Mouse (Mus musculus) ovary, adult 18-20 months (tissue): ENCODE results near the gene Scg5.

Source experiments
- DNase-seq: peaks from one replicate; pipeline ENCODE4 v3.0.0; 2022; ENCODE audit warnings: low spot score, mixed read lengths

Scg5 gene

GRCm38 (mm10) chr2:113805765-113806164, 23.2 kb downstream of the Scg5 start:
- DNase-seq, result no peak

GRCm38 (mm10) chr2:113803753-113804152, 25.2 kb downstream of the Scg5 start:
- no peak for DNase-seq

GRCm38 (mm10) chr2:113800846-113801245, 28.1 kb downstream of the Scg5 start:
- DNase-seq, result no peak

GRCm38 (mm10) chr2:113798605-113799004, 30.3 kb downstream of the Scg5 start:
- no peak for DNase-seq

- DNase-seq, result no peak
These were observed 33.7 kb downstream of the Scg5 start for GRCm38 (mm10) chr2:113795186-113795585.

GRCm38 (mm10) chr2:113793521-113793920, 35.4 kb downstream of the Scg5 start:
- no peak for DNase-seq

GRCm38 (mm10) chr2:113788821-113789387, 40.0 kb downstream of the Scg5 start:
- no peak for DNase-seq

- DNase-seq, result no peak
These were observed 41.0 kb downstream of the Scg5 start for GRCm38 (mm10) chr2:113787882-113788281.

GRCm38 (mm10) chr2:113784851-113785250, 44.1 kb downstream of the Scg5 start:
- no peak for DNase-seq

- no peak for DNase-seq
These were observed 47.4 kb downstream of the Scg5 start for GRCm38 (mm10) chr2:113781521-113781920.

GRCm38 (mm10) chr2:113781107-113781506, 47.8 kb downstream of the Scg5 start:
- DNase-seq, result no peak

GRCm38 (mm10) chr2:113779336-113779735, 49.6 kb downstream of the Scg5 start:
- DNase-seq, result no peak

GRCm38 (mm10) chr2:113778036-113778435, 50.9 kb downstream of the Scg5 start:
- no peak for DNase-seq

GRCm38 (mm10) chr2:113776297-113776696, 52.6 kb downstream of the Scg5 start:
- no peak for DNase-seq

GRCm38 (mm10) chr2:113774150-113774805, 54.6 kb downstream of the Scg5 start:
- DNase-seq, result no peak

GRCm38 (mm10) chr2:113768541-113769303, 60.2 kb downstream of the Scg5 start:
- no peak for DNase-seq

- DNase-seq, result no peak
These were observed 63.0 kb downstream of the Scg5 start for GRCm38 (mm10) chr2:113765885-113766284.

GRCm38 (mm10) chr2:113764968-113765367, 64.0 kb downstream of the Scg5 start:
- DNase-seq, result no peak

GRCm38 (mm10) chr2:113758311-113759161, 70.4 kb downstream of the Scg5 start, which contains the start of gene Grem1:
TSS of gene Grem1 (minus strand) at chr2:113758646.
- DNase-seq, result peak; percentile 24

- DNase-seq, result no peak
These were observed 71.2 kb downstream of the Scg5 start for GRCm38 (mm10) chr2:113757525-113758310.

- DNase-seq, result no peak
These were observed 71.9 kb downstream of the Scg5 start for GRCm38 (mm10) chr2:113756924-113757524.
